Comparison of ENCODE assay signal across 15 mouse cellular contexts in the genomic region with DNA sequence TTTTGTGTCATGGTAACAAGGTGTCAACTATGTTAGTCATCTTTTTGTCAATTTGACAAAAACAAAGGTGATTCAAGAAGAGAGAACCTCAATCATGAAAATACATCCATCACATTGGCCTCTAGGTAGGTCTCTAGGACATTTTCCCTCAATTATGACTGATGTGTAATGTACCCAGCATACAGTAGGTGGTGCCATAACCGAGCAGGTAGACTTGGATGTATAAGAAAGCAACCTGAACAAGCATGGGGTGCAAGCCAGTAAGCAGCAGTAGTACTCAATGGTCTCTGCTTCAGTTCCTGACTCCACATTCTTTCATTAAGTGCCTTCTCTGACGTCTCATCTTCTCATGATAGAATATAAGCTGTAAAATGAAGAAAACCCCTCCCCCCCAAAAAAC.
DNase-seq lines count a peak whose midpoint lies in the region.
"Had no signal": no experiment of that assay in that cellular context is flagged by ENCODE, and none has a peak within 500 bp of the region (broad histone marks: within the 10 kb centered on the region; RNA-seq: fewer than 3 reads in every experiment).

No protein-coding gene starts in this region.

- peaks cover 1% of the 10 kb centered on the region; the same call in 1 of the 2 replicates for H3K4me1 ChIP-seq in hindbrain, embryonic 10.5 days (replicated peaks)
- H3K4me1 ChIP-seq: liver, embryonic 13.5 days; midbrain, embryonic 15.5 days; neural tube, embryonic 12.5 days had no signal

- no peaks in the 10 kb centered on the region for H3K36me3 ChIP-seq in hindbrain, embryonic 10.5 days
- H3K36me3 ChIP-seq: liver, embryonic 13.5 days; midbrain, embryonic 15.5 days; neural tube, embryonic 12.5 days had no signal

- no peaks in the 10 kb centered on the region for H3K27me3 ChIP-seq in hindbrain, embryonic 10.5 days (ENCODE audit: insufficient read depth, poor library complexity, severe bottlenecking)
- H3K27me3 ChIP-seq: liver, embryonic 13.5 days; midbrain, embryonic 15.5 days; neural tube, embryonic 12.5 days had no signal

- DNase-seq in heart, postnatal 4 days, result peak; percentile 13
- DNase-seq in heart, adult 11 months, result no peak
- DNase-seq in thymus, postnatal 10 days (ENCODE audit: low spot score in 2 of 2), result peak; percentile 30 to 32
- DNase-seq in thymus, postnatal 0 days (ENCODE audit: low spot score), result no peak
- DNase-seq in T-cell, adult 2 months (ENCODE audit: low spot score), result peak; percentile 33
- no peak for DNase-seq in hindbrain, embryonic 10.5 days (ENCODE audit: low spot score)
- DNase-seq in lung, postnatal 4 days, result no peak
- DNase-seq: adrenal gland, adult 8-10 months; gastrocnemius, postnatal 36 days; kidney, postnatal 36 days; left cerebral cortex, postnatal 4 days; liver, embryonic 13.5 days; lung, postnatal 14 days had no signal

- no peak overlapping the region for H3K4me3 ChIP-seq in hindbrain, embryonic 10.5 days
- H3K4me3 ChIP-seq: liver, embryonic 13.5 days; midbrain, embryonic 15.5 days; neural tube, embryonic 12.5 days had no signal

- 56% methylated on average over 2 of the region's 2 CpGs for WGBS in hindbrain, embryonic 10.5 days

- no peaks in the 10 kb centered on the region for H3K9me3 ChIP-seq in hindbrain, embryonic 10.5 days
- H3K9me3 ChIP-seq: liver, embryonic 13.5 days; midbrain, embryonic 15.5 days; neural tube, embryonic 12.5 days had no signal

- no peak overlapping the region for H3K27ac ChIP-seq in hindbrain, embryonic 10.5 days
- H3K27ac ChIP-seq: liver, embryonic 13.5 days; midbrain, embryonic 15.5 days; neural tube, embryonic 12.5 days had no signal

Comparison
In these comparisons a context has a peak if more than half of its experiments do, and no peak if none do; other contexts are left out.
1. DNase-seq: peak in heart, postnatal 4 days (single experiment), thymus, postnatal 10 days (2 of 2) and T-cell, adult 2 months (single experiment); none in heart, adult 11 months (single experiment), thymus, postnatal 0 days (single experiment), hindbrain, embryonic 10.5 days (single experiment) and lung, postnatal 4 days (0 of 2).